Mouse (Mus musculus) E14TG2a.4 (cell line): Measurements from ENCODE around the gene Omd.

ENCODE experiments used
- CTCF ChIP-seq: conservative IDR thresholded peaks from 2 replicates; pipeline ENCODE4 v1.5.1; 2014; ENCODE audit warnings: low read length
- POU5F1 ChIP-seq: IDR thresholded peaks from 2 replicates; pipeline ENCODE4 v1.6.1; 2014; ENCODE audit warnings: low read length, borderline replicate concordance

GRCm38 (mm10) chr13:49639965-49640364 is 57.7 kb downstream of the Omd start:
- TF ChIP-seq CTCF (no peak), POU5F1 (no peak)
